ENCODE assay signal across 8 mouse cellular contexts in the genomic region with DNA sequence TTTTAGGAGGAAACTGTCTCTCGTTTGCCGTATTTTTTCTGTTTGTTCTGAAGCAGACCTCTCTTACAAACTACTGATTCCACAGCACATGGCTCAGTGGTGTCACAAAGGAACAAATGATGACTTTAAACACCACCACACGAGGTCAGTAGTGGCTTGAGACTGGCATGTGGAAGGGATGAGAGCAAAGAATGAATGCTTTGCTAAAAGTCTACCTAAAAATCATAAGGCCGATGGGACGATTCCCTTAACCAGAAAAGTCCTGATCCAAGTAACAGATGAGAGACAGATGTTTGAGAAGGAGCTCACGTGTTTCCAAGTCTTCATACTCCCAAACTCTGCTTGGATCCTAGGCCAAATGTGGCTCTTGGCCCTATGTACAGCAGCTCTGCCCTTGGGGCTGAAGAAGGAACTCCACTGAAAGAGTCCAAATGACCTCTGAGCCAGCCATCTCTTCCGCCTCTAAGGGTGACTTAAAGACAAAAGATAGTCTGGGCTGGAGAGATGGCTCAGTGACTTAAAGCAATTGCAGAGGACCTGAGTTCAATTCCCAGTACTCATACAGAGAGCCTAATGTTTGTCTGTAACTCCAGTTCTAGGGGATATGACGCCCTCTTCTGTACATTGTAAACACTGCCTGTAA. TPM values are rescaled to one million over a fixed set of nuclear protein-coding genes. Genes with fewer than 3 reads are reported as not detected.
A peak's percentile ranks its signal among the peaks of the same experiment; 100 is the strongest.
DNase-seq lines count a peak whose midpoint lies in the region; ATAC-seq lines count a peak whose summit lies in the region.

No protein-coding gene starts in this region.

- peak overlapping the region; percentile 33 for H3K9ac ChIP-seq in lung, embryonic 16.5 days (ENCODE audit: low read length)
- peak overlapping the region; percentile 10; the same call in 1 of the 2 replicates for H3K9ac ChIP-seq in embryonic facial prominence, embryonic 14.5 days (ENCODE audit: low read depth, low read length)
- H3K9ac ChIP-seq in intestine, embryonic 15.5 days: no peak overlapping the region

- H3K36me3 ChIP-seq in lung, embryonic 16.5 days (ENCODE audit: control insufficient read depth, insufficient read depth, low read length): peaks cover 34% of the 10 kb centered on the region
- peaks cover 37% of the 10 kb centered on the region for H3K36me3 ChIP-seq in embryonic facial prominence, embryonic 14.5 days (ENCODE audit: control insufficient read depth, insufficient read depth, low read length)
- peaks cover 23% of the 10 kb centered on the region for H3K36me3 ChIP-seq in intestine, embryonic 15.5 days

- H3K4me2 ChIP-seq in lung, embryonic 16.5 days (ENCODE audit: low read depth, low read length): peak overlapping the region; percentile 86
- H3K4me2 ChIP-seq in embryonic facial prominence, embryonic 14.5 days (ENCODE audit: low read depth, low read length): peak overlapping the region; percentile 72
- H3K4me2 ChIP-seq in intestine, embryonic 15.5 days (replicated peaks): peak overlapping the region; percentile 65

- peaks cover 17% of the 10 kb centered on the region for H3K4me1 ChIP-seq in lung, embryonic 16.5 days (replicated peaks; ENCODE audit: control insufficient read depth, insufficient read depth, low read length)
- H3K4me1 ChIP-seq in embryonic facial prominence, embryonic 14.5 days (ENCODE audit: control insufficient read depth, insufficient read depth, low read length): peaks cover 13% of the 10 kb centered on the region
- peaks cover 18% of the 10 kb centered on the region for H3K4me1 ChIP-seq in intestine, embryonic 15.5 days (replicated peaks)

- H3K9me3 ChIP-seq in lung, embryonic 16.5 days (ENCODE audit: control insufficient read depth, low read length): no peaks in the 10 kb centered on the region
- H3K9me3 ChIP-seq in embryonic facial prominence, embryonic 14.5 days (ENCODE audit: control insufficient read depth, low read length): no peaks in the 10 kb centered on the region
- H3K9me3 ChIP-seq in intestine, embryonic 15.5 days: no peaks in the 10 kb centered on the region

- peak overlapping the region; percentile 83 for H3K4me3 ChIP-seq in lung, embryonic 16.5 days (ENCODE audit: low read length)
- H3K4me3 ChIP-seq in embryonic facial prominence, embryonic 14.5 days (ENCODE audit: low read depth, low read length): peak overlapping the region; percentile 70
- peak overlapping the region; percentile 69; the same call in 1 of the 2 replicates for H3K4me3 ChIP-seq in intestine, embryonic 15.5 days (replicated peaks)

- no peak for DNase-seq in lung, postnatal 14 days
- no peak for DNase-seq in embryonic facial prominence, embryonic 14.5 days (ENCODE audit: low spot score)
- no peak for DNase-seq in urinary bladder, postnatal 4 days (ENCODE audit: low spot score in 2 of 2)
- no peak for DNase-seq in embryo, embryonic 10.5 days (ENCODE audit: low spot score)
- DNase-seq in B cell, adult 2 months: no peak

- peak overlapping the region; percentile 65; the same call in 1 of the 2 replicates for H3K27ac ChIP-seq in lung, embryonic 16.5 days (ENCODE audit: low read length)
- H3K27ac ChIP-seq in embryonic facial prominence, embryonic 14.5 days (replicated peaks; ENCODE audit: low read depth, low read length): peak overlapping the region; percentile 46
- peak overlapping the region; percentile 34 for H3K27ac ChIP-seq in intestine, embryonic 15.5 days

- ATAC-seq in lung, embryonic 16.5 days (ENCODE audit: low read depth): peak; percentile 53
- ATAC-seq in embryonic facial prominence, embryonic 14.5 days (ENCODE audit: low read depth): peak; percentile 47; the same call in 1 of the 2 replicates
- ATAC-seq in intestine, embryonic 15.5 days: peak; percentile 64
- peak; percentile 20 for ATAC-seq in monocyte, adult 5-6 weeks (replicated peaks; ENCODE audit: insufficient number of reproducible peaks, low FRiP score, low TSS enrichment, poor library complexity, severe bottlenecking)

- H3K27me3 ChIP-seq in lung, embryonic 16.5 days (ENCODE audit: control insufficient read depth, insufficient read depth, low read depth, low read length): no peaks in the 10 kb centered on the region; the same call in 1 of the 2 replicates
- H3K27me3 ChIP-seq in embryonic facial prominence, embryonic 14.5 days (replicated peaks; ENCODE audit: control insufficient read depth, insufficient read depth, low read length): no peaks in the 10 kb centered on the region
- H3K27me3 ChIP-seq in intestine, embryonic 15.5 days (replicated peaks): no peaks in the 10 kb centered on the region

- 36% methylated on average over 8 of the region's 8 CpGs for WGBS in lung, embryonic 16.5 days
- 30% methylated on average over 8 of the region's 8 CpGs for WGBS in embryonic facial prominence, embryonic 14.5 days
- 38% methylated on average over 8 of the region's 8 CpGs for WGBS in intestine, embryonic 15.5 days

RNA-seq across cellular contexts. Expression of gene Snhg11, which starts 13.6 kb away (rescaled TPM):
- 1.9 and 5.3 TPM in 2 replicates for polyA plus RNA-seq in lung, embryonic 16.5 days (2015; fragmentation: Nextera tagmentation; extraction: Ambion mirVana)
- polyA plus RNA-seq in embryonic facial prominence, embryonic 14.5 days (2014; fragmentation: Nextera tagmentation; extraction: Ambion mirVana): 7.8 and 10.2 TPM in 2 replicates
- polyA plus RNA-seq in intestine, embryonic 15.5 days (2015; fragmentation: Nextera tagmentation; extraction: Ambion mirVana): 4.8 and 7.0 TPM in 2 replicates
- not detected in 3 replicates for total RNA-seq in monocyte, adult 5-6 weeks (2017)

RNA-seq across cellular contexts. Expression of gene Ralgapb, which starts 47.8 kb away (rescaled TPM):
- polyA plus RNA-seq in lung, embryonic 16.5 days (2015; fragmentation: Nextera tagmentation; extraction: Ambion mirVana): 13.6 and 15.2 TPM in 2 replicates
- 18.0 and 18.8 TPM in 2 replicates for polyA plus RNA-seq in embryonic facial prominence, embryonic 14.5 days (2014; fragmentation: Nextera tagmentation; extraction: Ambion mirVana)
- polyA plus RNA-seq in intestine, embryonic 15.5 days (2015; fragmentation: Nextera tagmentation; extraction: Ambion mirVana): 14.3 and 15.0 TPM in 2 replicates
- 39.3 to 60.9 TPM (median 51.9 TPM) in 3 replicates for total RNA-seq in monocyte, adult 5-6 weeks (2017)

RNA-seq across cellular contexts. Expression of gene Lbp, which starts 55.5 kb away (rescaled TPM):
- 15.0 and 19.1 TPM in 2 replicates for polyA plus RNA-seq in lung, embryonic 16.5 days (2015; fragmentation: Nextera tagmentation; extraction: Ambion mirVana)
- 7.8 and 11.9 TPM in 2 replicates for polyA plus RNA-seq in embryonic facial prominence, embryonic 14.5 days (2014; fragmentation: Nextera tagmentation; extraction: Ambion mirVana)
- polyA plus RNA-seq in intestine, embryonic 15.5 days (2015; fragmentation: Nextera tagmentation; extraction: Ambion mirVana): 5.4 and 5.5 TPM in 2 replicates
- 0.48 to 0.49 TPM in 2 of 3 replicates, not detected in the other for total RNA-seq in monocyte, adult 5-6 weeks (2017)
